Mouse (Mus musculus) midbrain, embryonic 14.5 days (tissue): Measurements from ENCODE around the gene Nav1. TPM values are rescaled to one million over a fixed set of nuclear protein-coding genes. Genes with fewer than 3 reads are reported as not detected.
A peak's percentile ranks its signal among the peaks of the same experiment; 100 is the strongest.

Source experiments
- ATAC-seq: fragments of 200-750 bp; cut with Nextera tagmentation; 2 replicates; pipeline ENCODE4 v1.8.0; 2017; ENCODE audit warnings: moderate number of reproducible peaks, moderate library complexity; ENCODE audit not compliant: low FRiP score, low TSS enrichment
- DNase-seq: peaks from one replicate; pipeline ENCODE4 v3.0.0-alpha.2; 2015
- H3K27ac ChIP-seq: fragments of 300-500 bp; sonication (generic); replicated peaks from 2 replicates; pipeline ENCODE4 v1.5.1; 2014; ENCODE audit warnings: mild to moderate bottlenecking, low read depth, low read length, moderate library complexity
- H3K27me3 ChIP-seq: fragments of 300-500 bp; sonication (generic); 2 replicates; pipeline ENCODE4 v1.6.1; 2014; ENCODE audit warnings: low read length, control low read depth, mixed read lengths; ENCODE audit not compliant: control insufficient read depth, insufficient read depth
- H3K36me3 ChIP-seq: fragments of 300-500 bp; sonication (generic); 2 replicates; pipeline ENCODE4 v1.6.1; 2014; ENCODE audit warnings: low read length, control low read depth; ENCODE audit not compliant: control insufficient read depth, insufficient read depth
- H3K4me1 ChIP-seq: fragments of 300-500 bp; sonication (generic); 2 replicates; pipeline ENCODE4 v1.6.1; 2014; ENCODE audit warnings: mild to moderate bottlenecking, antibody characterized with exemption, low read length, control low read depth; ENCODE audit not compliant: control insufficient read depth, insufficient read depth
- H3K4me2 ChIP-seq: fragments of 300-500 bp; sonication (generic); 2 replicates; pipeline ENCODE4 v1.6.1; 2014; ENCODE audit warnings: mild to moderate bottlenecking, low read length, moderate library complexity
- H3K4me3 ChIP-seq: fragments of 300-500 bp; sonication (generic); replicated peaks from 2 replicates; pipeline ENCODE4 v1.5.1; 2014; ENCODE audit warnings: low read depth, low read length
- H3K9ac ChIP-seq: fragments of 300-500 bp; sonication (generic); replicated peaks from 2 replicates; pipeline ENCODE4 v1.6.1; 2014; ENCODE audit warnings: mild to moderate bottlenecking, low read length, moderate library complexity
- H3K9me3 ChIP-seq: fragments of 300-500 bp; sonication (generic); 2 replicates; pipeline ENCODE4 v1.6.1; 2016; ENCODE audit warnings: low read length, control low read depth, mixed read lengths; ENCODE audit not compliant: control insufficient read depth
- WGBS: fragments of 180-500 bp; shearing (Covaris S2); extraction: QIAGEN DNeasy Blood & Tissue Kit; methylation state at CpG from one replicate; pipeline ENCODE4 v1.1.7; 2014; 5-methylcytosine and 5-hydroxymethylcytosine counted together
- polyA plus RNA-seq: library from polyadenylated mRNA; unstranded; fragments of >200 nt; fragmentation: Nextera tagmentation; extraction: Ambion mirVana; gene quantifications from 2 replicates; pipeline ENCODE4 v1.2.1, GENCODE M21; 2014

The Nav1 gene
- polyA plus RNA-seq, 1 experiment from 2014 or later: 56.3 TPM

DNA sequence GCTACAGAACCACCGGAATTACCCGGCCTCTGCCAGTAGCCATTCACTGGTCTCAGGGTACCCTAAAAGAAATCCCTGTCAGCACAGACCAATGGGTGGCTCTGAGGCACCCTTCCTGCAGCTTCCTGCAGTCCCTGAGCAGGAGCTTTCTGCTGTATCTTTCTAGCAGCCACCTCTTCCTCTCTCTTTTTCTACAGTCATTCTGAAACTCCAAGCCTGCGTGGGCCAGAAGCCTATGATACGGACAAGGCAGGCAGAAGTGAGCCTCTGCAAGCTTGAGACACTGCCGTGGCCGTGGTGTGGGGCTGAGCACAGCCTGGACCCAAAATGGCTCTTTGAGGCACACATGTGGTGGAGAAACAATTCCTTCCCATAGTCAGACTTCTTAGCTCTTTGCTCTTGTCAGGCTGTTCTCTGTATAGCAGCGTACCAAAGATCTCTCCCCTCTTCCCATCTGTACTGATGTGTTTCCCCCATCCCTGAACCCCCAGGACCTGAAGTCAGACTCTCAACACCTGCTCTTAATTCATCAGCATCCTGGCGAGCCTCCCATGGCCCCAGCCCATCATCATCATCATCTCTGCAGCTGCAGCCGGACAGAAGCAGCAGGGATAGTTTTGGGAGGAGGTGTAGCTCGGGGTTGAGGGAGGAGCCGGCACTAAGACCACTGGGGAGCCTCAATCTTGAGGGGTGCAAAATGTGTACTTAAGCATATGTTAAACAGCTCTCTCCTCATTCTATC, 28.4 kb upstream of the Nav1 start:
- Histone ChIP-seq H3K27me3 (no peaks in the 10 kb centered on the region), H3K36me3 (no peaks in the 10 kb centered on the region), H3K9me3 (no peaks in the 10 kb centered on the region), H3K4me2 (no peak overlapping the region), H3K9ac (no peak overlapping the region), H3K27ac (no peak overlapping the region; the same call in 1 of the 2 replicates), H3K4me1 (peaks cover 20% of the 10 kb centered on the region), H3K4me3 (no peak overlapping the region)
- ATAC-seq: no peak
- no peak for DNase-seq
- WGBS: 73% methylated on average over 11 of the region's 11 CpGs

DNA sequence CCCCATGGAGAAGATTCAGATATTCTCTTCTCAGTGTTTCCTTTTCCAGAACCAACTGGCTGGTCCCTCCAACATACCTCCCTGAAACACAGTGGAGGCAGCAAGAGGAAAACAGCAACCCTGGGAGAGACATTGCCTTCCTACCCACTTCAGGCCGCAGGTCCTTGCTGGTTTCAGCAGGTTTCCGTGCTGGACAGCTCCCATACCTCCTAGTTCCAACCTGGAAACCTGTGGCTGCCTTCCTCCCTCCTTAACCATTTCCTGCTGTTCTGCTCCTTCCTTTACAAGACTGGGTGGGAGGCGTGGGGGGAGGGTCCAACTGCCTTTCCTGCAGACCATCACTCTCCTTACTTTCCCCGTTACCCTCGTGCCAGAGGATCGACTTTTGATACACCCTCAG, 27.7 kb upstream of the Nav1 start:
- Histone ChIP-seq H3K27me3 (no peaks in the 10 kb centered on the region), H3K9ac (no peak overlapping the region), H3K27ac (no peak overlapping the region), H3K4me3 (no peak overlapping the region), H3K9me3 (no peaks in the 10 kb centered on the region), H3K36me3 (no peaks in the 10 kb centered on the region), H3K4me2 (no peak overlapping the region), H3K4me1 (peaks cover 20% of the 10 kb centered on the region)
- WGBS: 31% methylated on average over 6 of the region's 6 CpGs
- ATAC-seq (no peak), DNase-seq (no peak)

DNA sequence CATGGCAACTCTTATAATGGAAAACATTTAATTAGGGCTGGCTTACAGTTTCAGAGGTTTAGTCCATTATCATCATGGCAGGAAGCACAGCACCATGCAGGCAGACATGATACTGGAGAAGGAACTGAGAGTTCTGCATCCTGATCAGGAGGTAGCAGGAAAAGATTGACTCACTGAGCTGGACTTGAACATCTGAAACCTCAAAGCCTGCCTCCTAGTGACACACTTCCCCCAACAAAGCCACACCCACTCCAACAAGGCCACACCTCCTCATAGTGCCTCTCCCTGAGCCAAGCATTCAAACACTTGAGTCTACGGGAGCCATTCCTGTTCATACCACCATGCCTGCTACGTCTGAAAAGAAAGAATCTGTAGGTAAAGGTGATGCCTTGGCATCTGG, 26.8 kb upstream of the Nav1 start:
- 66% methylated on average over 2 of the region's 2 CpGs for WGBS

DNA sequence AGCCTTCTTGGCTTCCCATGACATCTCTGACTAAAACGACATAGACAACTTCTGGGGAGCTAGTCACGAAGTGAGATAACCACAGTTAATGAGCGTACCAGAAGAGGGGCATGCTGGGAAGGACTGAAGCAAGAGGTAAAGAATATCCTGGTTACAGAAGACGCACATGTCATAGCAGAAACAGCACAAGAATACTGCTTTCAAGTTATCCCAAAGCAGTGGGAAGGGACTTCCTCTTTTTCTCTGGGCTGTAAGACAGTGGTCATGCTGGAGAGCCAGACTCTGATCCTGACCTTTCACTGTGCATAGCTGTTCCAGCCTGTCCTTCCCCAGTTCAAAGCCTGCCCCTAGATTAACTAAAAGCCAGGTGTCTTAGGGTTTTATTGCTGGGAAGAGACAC, 26.4 kb upstream of the Nav1 start:
- H3K4me3 ChIP-seq: no peak overlapping the region
- no peaks in the 10 kb centered on the region for H3K36me3 ChIP-seq
- no peak for ATAC-seq
- no peak overlapping the region for H3K27ac ChIP-seq
- H3K9me3 ChIP-seq: no peaks in the 10 kb centered on the region
- no peaks in the 10 kb centered on the region for H3K27me3 ChIP-seq
- DNase-seq: no peak
- H3K4me1 ChIP-seq: peaks cover 20% of the 10 kb centered on the region
- no peak overlapping the region for H3K9ac ChIP-seq
- no peak overlapping the region for H3K4me2 ChIP-seq
- 91% methylated on average over 4 of the region's 4 CpGs for WGBS

More for the DNA sequence above, 26.8 kb upstream of the Nav1 start:
- Histone ChIP-seq H3K4me2 (no peak overlapping the region), H3K36me3 (no peaks in the 10 kb centered on the region), H3K4me1 (peaks cover 20% of the 10 kb centered on the region), H3K9ac (no peak overlapping the region), H3K27me3 (no peaks in the 10 kb centered on the region), H3K9me3 (no peaks in the 10 kb centered on the region), H3K4me3 (no peak overlapping the region), H3K27ac (no peak overlapping the region)
- ATAC-seq (no peak), DNase-seq (no peak)

DNA sequence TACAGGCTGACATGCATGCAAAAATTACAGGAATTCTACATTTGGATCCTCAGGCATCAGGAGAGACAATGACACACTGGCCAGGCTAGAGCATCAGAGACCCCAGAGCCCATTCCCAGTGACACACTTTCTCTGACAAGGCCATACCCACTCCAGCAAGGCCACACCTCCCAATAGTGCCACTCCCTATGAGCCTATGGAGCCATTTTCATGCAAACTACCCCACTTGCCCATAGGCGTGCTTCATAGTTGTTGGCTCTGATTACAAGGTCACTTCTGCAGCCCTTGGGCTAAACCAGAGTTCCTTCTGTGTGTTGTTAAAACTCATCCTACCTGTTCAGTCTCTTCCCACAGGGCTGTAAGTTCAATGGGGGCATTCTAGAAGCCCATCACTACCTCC, 25.1 kb upstream of the Nav1 start:
- Histone ChIP-seq H3K27ac (no peak overlapping the region), H3K27me3 (no peaks in the 10 kb centered on the region)
- no peak for DNase-seq

DNA sequence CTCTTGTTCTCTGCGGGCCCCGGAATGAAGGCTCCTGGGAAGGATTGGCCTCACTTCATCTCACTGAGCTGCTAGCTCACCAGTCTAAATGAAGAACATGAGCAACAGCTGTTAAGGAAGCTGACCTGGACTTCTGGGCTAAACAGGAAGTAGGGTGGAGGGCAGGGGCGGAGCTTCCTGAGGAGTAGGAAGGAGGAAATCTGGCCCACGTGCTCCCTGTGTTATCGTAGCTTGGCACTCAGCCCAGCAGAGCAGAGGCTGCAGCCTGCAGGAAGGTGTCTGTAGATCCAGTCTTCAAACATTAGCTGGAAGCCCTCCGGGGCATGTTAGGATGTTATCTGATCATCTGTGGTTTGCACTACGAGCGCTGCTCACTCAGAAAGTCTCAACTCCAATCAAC, 24.4 kb upstream of the Nav1 start:
- ATAC-seq: no peak
- DNase-seq: peak; percentile 55
- H3K4me1 ChIP-seq: 0 out of 2 replicates have a peak, but pooled peaks cover 8% of the 10 kb centered on the region
- no peak overlapping the region for H3K4me2 ChIP-seq
- H3K27ac ChIP-seq: no peak overlapping the region
- no peaks in the 10 kb centered on the region for H3K27me3 ChIP-seq
- H3K9me3 ChIP-seq: no peaks in the 10 kb centered on the region
- H3K36me3 ChIP-seq: no peaks in the 10 kb centered on the region
- H3K9ac ChIP-seq: no peak overlapping the region
- 76% methylated on average over 8 of the region's 8 CpGs for WGBS
- H3K4me3 ChIP-seq: no peak overlapping the region

More for the DNA sequence above, 25.1 kb upstream of the Nav1 start:
- Histone ChIP-seq H3K4me1 (peaks cover 12% of the 10 kb centered on the region; the same call in 1 of the 2 replicates), H3K36me3 (no peaks in the 10 kb centered on the region), H3K9ac (no peak overlapping the region), H3K9me3 (no peaks in the 10 kb centered on the region), H3K4me3 (no peak overlapping the region), H3K4me2 (no peak overlapping the region)
- 50% methylated on average over 1 of the region's 1 CpGs for WGBS
- no peak for ATAC-seq

DNA sequence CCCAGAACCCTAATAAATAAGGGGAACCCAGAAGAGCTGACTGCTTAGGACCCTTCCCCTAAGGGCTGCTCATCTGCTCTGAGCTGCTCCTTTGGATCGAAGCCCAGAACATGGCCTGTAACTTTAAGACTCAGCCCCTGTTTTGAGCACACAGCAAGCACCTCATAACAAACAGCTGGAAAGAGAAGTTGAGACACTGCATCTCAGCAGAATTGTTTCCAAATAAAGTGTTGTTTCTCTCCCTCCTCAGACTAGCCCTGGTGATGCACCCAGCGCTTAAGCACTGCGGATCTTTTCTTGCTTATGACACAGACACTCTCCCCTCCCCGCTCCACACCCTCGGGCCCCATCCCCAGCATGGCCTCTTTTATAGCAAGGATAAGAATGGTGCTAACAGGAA, 22.8 kb upstream of the Nav1 start:
- Histone ChIP-seq H3K4me2 (no peak overlapping the region), H3K4me3 (no peak overlapping the region), H3K9ac (no peak overlapping the region), H3K27me3 (no peaks in the 10 kb centered on the region), H3K36me3 (no peaks in the 10 kb centered on the region), H3K27ac (no peak overlapping the region), H3K9me3 (no peaks in the 10 kb centered on the region), H3K4me1 (no peaks in the 10 kb centered on the region)
- no peak for ATAC-seq
- WGBS: 89% methylated on average over 5 of the region's 5 CpGs
- DNase-seq: no peak

DNA sequence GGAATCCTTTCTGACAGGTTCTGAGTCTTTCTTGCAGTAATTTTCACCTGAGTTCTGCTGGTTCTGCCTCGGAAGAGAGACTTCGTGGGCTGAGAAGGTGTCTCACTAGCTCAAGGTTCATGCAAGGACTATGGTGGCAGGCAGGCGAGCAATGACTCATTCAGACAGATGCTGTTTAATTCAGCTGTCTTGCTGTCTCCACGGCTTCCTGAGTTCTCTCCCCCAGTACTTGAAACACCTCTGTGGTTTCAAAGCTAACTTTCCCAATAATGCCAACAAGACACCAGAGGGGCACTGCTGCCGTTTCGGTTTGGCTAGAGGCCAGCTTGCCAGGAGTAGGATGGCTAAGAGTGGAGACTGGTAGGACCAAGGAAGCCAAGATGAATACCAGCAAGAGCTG, 19.1 kb upstream of the Nav1 start:
- WGBS: 90% methylated on average over 6 of the region's 6 CpGs
- Histone ChIP-seq H3K9me3 (no peaks in the 10 kb centered on the region), H3K27ac (no peak overlapping the region), H3K36me3 (no peaks in the 10 kb centered on the region), H3K4me2 (no peak overlapping the region), H3K9ac (no peak overlapping the region), H3K4me1 (no peaks in the 10 kb centered on the region), H3K27me3 (no peaks in the 10 kb centered on the region), H3K4me3 (no peak overlapping the region)
- ATAC-seq (no peak), DNase-seq (no peak)

DNA sequence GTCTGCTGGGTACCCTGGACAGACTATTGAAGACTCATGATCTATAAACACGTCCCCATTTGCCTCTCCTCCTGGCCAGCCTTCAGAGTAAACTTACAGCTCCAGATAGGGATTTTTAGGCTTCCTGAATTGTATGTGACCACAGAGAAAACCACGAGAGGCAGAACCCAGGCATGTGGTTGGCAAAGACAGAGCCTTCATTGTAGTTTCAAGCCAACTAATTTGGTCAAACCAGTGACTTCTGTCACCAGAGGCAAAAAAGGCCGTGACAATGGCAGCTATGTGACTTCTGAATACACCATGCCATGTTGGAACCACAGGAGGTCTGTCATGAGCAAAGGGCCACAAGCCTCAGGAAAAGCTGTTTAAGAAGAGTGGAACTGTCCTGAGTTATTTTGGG, 18.6 kb upstream of the Nav1 start:
- no peaks in the 10 kb centered on the region for H3K36me3 ChIP-seq
- no peak overlapping the region for H3K4me2 ChIP-seq
- ATAC-seq: no peak
- H3K9me3 ChIP-seq: no peaks in the 10 kb centered on the region
- 74% methylated on average over 3 of the region's 3 CpGs for WGBS
- H3K27ac ChIP-seq: no peak overlapping the region
- H3K4me3 ChIP-seq: no peak overlapping the region
- no peak for DNase-seq
- H3K9ac ChIP-seq: no peak overlapping the region
- no peaks in the 10 kb centered on the region for H3K4me1 ChIP-seq
- no peaks in the 10 kb centered on the region for H3K27me3 ChIP-seq
